Mouse (Mus musculus) right cerebral cortex, postnatal 4 days (tissue): ENCODE data around the gene Nsd1.
"Not testable (repeated sequence)": the region's sequence is repeated elsewhere in the genome, so short reads cannot be mapped to it uniquely, and the experiment has no call there.

Source experiments
- DNase-seq: peaks from one replicate; pipeline ENCODE4 v3.0.0-alpha.2; 2022

Gene Nsd1

DNA sequence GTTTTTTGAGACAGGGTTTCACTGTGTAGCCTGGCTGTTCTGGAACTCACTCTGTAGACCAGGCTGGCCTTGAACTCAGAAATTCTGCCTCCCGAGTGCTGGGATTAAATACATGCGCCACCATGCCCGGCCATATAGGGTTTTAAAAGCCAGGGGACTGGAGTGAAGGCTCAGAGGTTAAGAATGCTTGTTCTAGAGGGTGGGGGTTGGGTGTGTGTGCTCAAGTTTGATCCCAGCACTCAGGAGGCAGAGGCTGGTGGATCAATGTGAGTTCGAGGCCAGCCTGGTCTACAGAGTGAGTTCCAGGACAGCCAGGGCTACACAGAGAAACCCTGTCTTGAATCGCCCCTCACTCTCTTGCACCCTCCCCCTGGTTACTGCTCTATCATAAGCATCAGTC lies 18.0 kb upstream of the Nsd1 start:
- no peak for DNase-seq

GRCm38 (mm10) chr13:55202758-55203157 lies 6.8 kb upstream of the Nsd1 start:
- DNase-seq: not testable (repeated sequence)

DNA sequence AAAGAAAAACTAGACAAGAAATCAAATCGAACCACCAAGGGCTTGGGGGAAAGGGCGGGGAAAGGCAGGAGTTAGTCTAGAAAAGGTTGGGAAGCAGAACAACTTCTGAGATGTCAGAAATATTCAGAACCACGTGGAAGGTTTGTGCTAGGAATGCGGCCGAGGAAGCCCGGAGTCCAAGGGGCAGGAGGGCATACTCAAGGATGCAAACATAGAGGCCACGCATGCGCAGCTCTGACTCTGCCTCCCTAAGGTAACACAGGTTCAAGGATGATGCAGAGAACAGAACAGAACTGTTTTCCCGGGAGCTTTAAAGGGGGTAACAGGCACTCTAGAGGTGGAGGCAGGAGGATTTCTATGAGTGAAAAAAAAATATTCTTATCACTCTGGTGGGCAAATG lies 5.8 kb upstream of the Nsd1 start:
- DNase-seq: no peak

DNA sequence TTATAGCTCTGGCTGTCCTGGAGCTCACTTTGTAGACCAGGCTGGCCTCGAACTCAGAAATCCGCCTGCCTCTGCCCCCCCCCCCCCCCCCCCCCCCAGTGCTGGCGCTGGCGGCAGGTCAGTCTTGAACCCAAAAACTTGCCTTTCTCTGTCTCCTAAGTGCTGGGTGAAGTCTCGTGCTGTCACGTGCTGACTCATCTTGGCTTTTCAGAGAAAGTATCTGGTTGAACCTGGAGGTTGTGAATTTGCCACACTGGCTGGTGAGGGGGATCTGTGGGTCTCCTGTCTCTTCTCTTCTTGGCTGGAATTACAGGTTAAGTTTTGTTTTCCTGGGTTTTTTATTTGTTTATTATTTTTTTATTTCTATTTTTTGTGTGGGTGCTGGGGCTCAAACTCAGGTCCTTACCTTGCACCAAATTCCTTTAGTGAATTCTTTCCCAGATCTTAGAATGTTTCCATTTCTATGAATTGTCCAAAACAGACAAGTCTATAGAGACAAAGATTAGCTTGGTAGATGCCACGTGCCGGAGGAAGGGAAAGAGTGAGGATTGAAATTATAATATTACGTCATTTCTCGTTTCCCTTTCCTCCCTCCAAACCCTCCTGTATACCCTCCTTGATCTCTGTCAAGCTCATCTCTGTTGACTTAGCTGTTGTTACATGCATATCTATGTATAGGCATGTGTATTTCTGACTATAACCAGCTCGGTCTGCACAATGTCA lies 4.8 kb upstream of the Nsd1 start:
- DNase-seq: no peak

GRCm38 (mm10) chr13:55205448-55206205 lies 4.0 kb upstream of the Nsd1 start:
- DNase-seq: no peak

GRCm38 (mm10) chr13:55208837-55209648 lies 539 bp upstream of the Nsd1 start:
- DNase-seq: no peak

GRCm38 (mm10) chr13:55210193-55210970 lies 800 bp downstream of the Nsd1 start:
- DNase-seq: peak; percentile 53

DNA sequence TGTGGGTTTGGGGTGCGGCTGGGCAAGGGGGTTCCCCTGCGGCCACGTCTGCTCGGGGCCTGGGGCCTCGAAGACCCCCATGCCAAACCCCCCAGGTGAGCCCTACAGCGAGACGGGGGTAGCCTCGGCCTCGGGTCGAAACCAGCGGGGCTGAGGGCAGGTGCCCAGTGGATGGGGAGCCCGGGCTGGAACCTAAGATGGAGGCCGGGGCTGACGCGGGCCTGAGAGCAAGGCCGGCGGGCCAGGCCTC lies 1.3 kb downstream of the Nsd1 start:
- no peak for DNase-seq

GRCm38 (mm10) chr13:55211221-55212010 lies 1.8 kb downstream of the Nsd1 start:
- peak; percentile 89 for DNase-seq

DNA sequence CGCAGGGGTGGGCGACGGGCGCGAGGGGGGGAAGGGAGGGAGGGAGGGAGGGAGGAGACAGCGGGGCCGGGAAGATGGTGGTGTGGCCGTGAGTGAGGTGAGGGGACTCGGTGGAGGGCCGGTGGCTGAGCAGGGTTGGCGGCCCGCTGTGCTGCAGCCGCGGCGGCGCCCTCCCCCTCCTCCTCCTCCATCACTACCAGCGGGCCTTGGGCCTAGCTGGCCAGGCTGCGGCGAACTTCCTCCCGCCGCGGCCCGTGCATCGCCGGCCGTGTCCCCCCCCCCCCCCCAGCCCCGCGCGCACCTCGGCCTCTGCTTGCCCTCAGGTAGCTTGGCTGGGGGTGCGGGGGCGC lies 2.4 kb downstream of the Nsd1 start:
- peak; percentile 63 for DNase-seq

DNA sequence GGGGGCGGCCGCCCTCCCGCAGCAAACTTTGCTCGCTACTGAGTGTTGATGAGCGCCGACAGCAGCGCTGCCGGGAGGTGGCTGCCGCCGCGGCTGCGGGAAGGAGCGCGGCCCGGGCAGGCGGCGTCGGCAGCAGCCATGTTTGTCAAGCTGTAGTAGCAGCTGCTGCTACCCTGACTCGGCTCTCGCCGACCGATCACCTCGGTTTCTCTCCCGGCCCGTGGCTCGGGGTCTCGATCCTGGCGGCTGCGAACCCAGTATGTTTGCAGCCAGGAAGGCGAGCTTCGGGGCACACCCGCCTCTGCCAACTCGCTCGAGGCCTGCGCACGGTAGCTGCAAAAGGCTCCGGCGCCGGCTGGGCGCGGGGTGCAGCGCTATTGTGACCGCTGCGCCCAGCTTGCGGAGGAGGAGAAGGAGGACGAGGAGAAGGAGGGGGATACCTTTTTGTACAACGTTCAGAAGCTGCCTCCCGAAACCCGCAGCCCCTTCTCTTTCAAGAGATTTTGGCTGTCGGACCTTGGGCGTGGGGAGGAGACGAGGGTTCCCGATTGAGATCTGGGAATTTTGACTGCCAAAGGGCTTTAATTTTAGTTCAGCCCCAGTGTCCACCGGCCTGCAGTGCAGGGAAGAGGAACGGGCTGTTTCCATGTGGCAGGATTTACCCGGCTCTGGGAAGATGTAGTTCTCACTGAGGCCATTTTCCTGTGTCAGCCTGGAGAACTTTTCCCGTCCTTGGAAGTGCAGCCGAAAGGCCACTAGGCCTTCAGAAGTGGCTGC lies 3.0 kb downstream of the Nsd1 start:
- DNase-seq: peak; percentile 51

DNA sequence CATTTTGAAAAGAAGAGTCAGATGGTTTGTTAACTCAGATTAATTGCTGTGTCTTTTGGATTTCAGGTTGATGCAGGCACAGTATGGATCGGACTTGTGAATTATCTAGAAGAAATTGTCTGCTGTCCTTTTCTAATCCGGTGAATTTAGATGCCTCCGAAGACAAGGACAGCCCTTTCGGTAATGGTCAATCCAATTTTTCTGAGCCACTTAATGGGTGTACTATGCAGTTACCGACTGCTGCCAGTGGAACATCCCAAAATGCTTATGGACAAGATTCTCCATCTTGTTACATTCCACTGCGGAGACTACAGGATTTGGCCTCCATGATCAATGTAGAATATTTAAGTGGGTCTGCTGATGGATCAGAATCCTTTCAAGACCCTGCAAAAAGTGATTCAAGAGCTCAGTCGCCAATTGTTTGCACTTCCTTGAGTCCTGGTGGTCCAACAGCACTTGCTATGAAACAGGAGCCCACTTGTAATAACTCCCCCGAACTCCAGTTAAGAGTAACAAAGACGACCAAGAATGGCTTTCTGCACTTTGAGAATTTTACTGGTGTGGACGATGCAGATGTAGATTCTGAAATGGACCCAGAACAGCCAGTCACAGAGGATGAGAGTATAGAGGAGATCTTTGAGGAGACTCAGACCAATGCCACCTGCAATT lies 3.7 kb downstream of the Nsd1 start:
- no peak for DNase-seq

- DNase-seq: no peak
These were observed 14.8 kb downstream of the Nsd1 start for GRCm38 (mm10) chr13:55224364-55224763.

GRCm38 (mm10) chr13:55230701-55231100 lies 21.1 kb downstream of the Nsd1 start:
- no peak for DNase-seq

- DNase-seq: no peak
These were observed 33.6 kb downstream of the Nsd1 start for GRCm38 (mm10) chr13:55243205-55243604.

DNA sequence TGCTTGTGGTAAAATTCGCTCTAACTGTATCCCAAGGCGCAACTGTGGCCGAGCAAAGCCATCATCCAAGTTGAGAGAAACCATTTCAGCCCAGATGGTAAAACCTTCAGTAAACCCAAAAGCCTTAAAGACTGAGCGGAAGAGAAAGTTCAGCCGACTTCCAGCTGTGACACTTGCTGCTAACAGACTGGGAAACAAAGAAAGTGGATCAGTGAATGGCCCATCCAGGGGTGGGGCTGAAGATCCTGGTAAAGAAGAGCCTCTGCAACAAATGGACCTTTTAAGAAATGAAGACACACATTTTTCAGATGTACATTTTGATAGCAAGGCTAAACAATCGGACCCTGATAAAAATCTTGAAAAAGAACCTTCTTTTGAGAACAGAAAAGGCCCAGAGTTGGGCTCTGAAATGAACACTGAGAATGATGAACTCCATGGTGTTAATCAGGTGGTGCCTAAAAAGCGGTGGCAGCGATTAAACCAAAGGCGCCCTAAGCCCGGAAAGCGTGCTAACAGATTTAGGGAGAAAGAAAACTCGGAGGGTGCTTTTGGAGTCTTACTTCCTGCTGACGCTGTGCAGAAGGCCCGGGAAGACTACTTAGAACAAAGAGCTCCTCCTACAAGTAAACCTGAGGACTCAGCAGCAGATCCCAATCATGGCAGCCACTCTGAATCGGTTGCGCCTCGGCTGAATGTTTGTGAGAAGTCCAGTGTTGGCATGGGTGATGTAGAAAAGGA lies 37.9 kb downstream of the Nsd1 start:
- no peak for DNase-seq

- DNase-seq: no peak
These were observed 39.7 kb downstream of the Nsd1 start for GRCm38 (mm10) chr13:55249246-55249645.

- DNase-seq: no peak
These were observed 43.2 kb downstream of the Nsd1 start for GRCm38 (mm10) chr13:55252820-55253219.

DNA sequence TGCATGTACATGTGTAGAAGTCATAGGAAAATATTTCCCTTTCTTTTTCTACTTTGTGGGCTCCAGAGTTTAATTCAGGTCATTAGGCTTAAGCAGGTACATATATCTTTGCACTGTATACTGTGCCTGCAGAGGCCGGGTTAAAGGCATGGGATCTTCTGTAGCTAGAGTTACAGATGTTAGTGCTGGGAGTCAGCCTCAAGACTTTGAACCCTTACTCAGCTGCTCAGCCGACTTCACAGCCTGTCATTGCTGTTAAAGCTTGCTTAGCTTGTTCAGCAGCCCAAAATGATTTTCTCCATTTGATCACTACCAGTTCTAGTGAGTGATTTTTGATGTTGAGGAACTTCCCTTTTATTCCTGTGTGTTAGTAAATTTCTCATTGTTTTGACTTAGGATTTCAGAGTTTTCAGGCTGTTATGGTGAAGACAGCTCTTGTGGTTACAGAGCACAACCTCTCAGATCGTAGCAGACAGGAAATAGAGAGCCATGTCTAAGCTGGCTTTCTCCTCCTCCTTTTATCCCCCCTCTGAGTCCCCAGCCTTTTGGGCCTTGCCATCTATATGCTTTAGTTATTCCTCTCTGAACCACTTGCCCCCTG lies 45.6 kb downstream of the Nsd1 start:
- DNase-seq: no peak

DNA sequence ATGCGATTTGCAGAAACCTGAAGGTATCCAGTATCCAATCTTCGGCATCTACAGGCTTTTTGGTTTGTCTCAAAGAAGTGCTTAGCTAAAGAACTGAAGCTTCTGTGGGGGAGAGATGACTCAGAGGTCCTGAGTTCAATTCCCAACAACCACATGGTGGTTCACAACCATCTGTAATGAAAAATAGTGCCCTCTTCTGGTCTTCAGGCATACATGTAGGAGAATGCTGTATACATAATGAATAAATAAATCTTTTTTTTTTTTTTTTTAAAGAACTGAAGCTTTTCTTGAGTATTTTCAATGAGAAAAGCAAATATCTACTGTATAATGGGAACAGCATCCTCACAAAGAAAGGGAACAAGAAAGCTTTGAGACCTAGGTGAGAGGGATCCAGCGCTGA lies 49.1 kb downstream of the Nsd1 start:
- no peak for DNase-seq
